Mouse (Mus musculus): ENCODE results near the gene Ube2h. TPM values are rescaled to one million over a fixed set of nuclear protein-coding genes. Genes with fewer than 3 reads are reported as not detected.

Gene Ube2h
- polyA plus RNA-seq, 1 experiment from 2014 or later = 21.6 TPM

GRCm38 (mm10) chr6:30248708-30249107 lies 55.6 kb downstream of the Ube2h start:
- Histone ChIP-seq H3K27me3 (replicated peaks; ENCODE audit: control insufficient read depth, insufficient read depth, low read length) (no peaks in the 10 kb centered on the region), H3K36me3 (ENCODE audit: control insufficient read depth, insufficient read depth, low read length) (no peaks in the 10 kb centered on the region; the same call in 1 of the 2 replicates), H3K4me1 (replicated peaks; ENCODE audit: control insufficient read depth, insufficient read depth, low read length) (no peaks in the 10 kb centered on the region; the same call in 1 of the 2 replicates), H3K9me3 (ENCODE audit: control insufficient read depth, low read length) (no peaks in the 10 kb centered on the region), H3K27ac (ENCODE audit: low read depth, low read length) (no peak overlapping the region), H3K4me2 (no peak overlapping the region), H3K4me3 (ENCODE audit: low read depth, low read length) (no peak overlapping the region), H3K9ac (ENCODE audit: low read depth, low read length) (no peak overlapping the region)
- ATAC-seq (replicated peaks; ENCODE audit: low FRiP score) (no peak), DNase-seq (ENCODE audit: low spot score) (no peak)
- 88% methylated on average over 3 of the region's 3 CpGs for WGBS

DNA sequence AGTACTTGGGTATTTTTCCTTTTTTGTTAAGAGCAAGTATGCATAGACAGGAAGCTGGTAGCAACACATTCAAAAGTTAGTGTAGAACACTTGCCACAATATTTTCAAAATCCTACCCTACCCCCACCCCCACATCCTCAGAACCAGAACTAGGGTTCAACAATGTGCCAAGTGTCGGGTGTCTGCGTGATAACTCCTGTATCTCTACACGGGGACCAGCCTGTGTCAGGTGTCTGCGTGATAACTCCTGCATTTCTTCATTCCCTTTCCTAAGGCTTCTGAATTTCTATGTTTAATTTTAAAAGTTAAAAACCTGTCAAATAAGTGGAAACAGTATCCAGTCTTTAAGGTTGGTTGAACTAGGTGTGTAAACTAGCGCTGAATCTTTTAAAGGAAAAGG lies 58.4 kb downstream of the Ube2h start:
- Histone ChIP-seq H3K4me1 (replicated peaks; ENCODE audit: control insufficient read depth, insufficient read depth, low read length) (no peaks in the 10 kb centered on the region; the same call in 1 of the 2 replicates), H3K27me3 (replicated peaks; ENCODE audit: control insufficient read depth, insufficient read depth, low read length) (no peaks in the 10 kb centered on the region), H3K9me3 (ENCODE audit: control insufficient read depth, low read length) (no peaks in the 10 kb centered on the region), H3K4me3 (ENCODE audit: low read depth, low read length) (no peak overlapping the region), H3K36me3 (ENCODE audit: control insufficient read depth, insufficient read depth, low read length) (no peaks in the 10 kb centered on the region), H3K4me2 (no peak overlapping the region), H3K9ac (ENCODE audit: low read depth, low read length) (no peak overlapping the region), H3K27ac (ENCODE audit: low read depth, low read length) (no peak overlapping the region)
- ATAC-seq (replicated peaks; ENCODE audit: low FRiP score) (no peak), DNase-seq (ENCODE audit: low spot score) (no peak)
- WGBS = 64% methylated on average over 5 of the region's 5 CpGs

- Histone ChIP-seq H3K9me3 (ENCODE audit: control insufficient read depth, low read length) (no peaks in the 10 kb centered on the region), H3K4me1 (replicated peaks; ENCODE audit: control insufficient read depth, insufficient read depth, low read length) (no peaks in the 10 kb centered on the region; the same call in 1 of the 2 replicates), H3K36me3 (ENCODE audit: control insufficient read depth, insufficient read depth, low read length) (no peaks in the 10 kb centered on the region), H3K4me2 (no peak overlapping the region), H3K9ac (ENCODE audit: low read depth, low read length) (no peak overlapping the region), H3K4me3 (ENCODE audit: low read depth, low read length) (no peak overlapping the region), H3K27me3 (replicated peaks; ENCODE audit: control insufficient read depth, insufficient read depth, low read length) (no peaks in the 10 kb centered on the region), H3K27ac (ENCODE audit: low read depth, low read length) (no peak overlapping the region)
- ATAC-seq (replicated peaks; ENCODE audit: low FRiP score) (no peak), DNase-seq (ENCODE audit: low spot score) (no peak)
- WGBS = 90% methylated on average over 5 of the region's 5 CpGs
Observed at GRCm38 (mm10) chr6:30245397-30245796, 58.9 kb downstream of the Ube2h start.

DNA sequence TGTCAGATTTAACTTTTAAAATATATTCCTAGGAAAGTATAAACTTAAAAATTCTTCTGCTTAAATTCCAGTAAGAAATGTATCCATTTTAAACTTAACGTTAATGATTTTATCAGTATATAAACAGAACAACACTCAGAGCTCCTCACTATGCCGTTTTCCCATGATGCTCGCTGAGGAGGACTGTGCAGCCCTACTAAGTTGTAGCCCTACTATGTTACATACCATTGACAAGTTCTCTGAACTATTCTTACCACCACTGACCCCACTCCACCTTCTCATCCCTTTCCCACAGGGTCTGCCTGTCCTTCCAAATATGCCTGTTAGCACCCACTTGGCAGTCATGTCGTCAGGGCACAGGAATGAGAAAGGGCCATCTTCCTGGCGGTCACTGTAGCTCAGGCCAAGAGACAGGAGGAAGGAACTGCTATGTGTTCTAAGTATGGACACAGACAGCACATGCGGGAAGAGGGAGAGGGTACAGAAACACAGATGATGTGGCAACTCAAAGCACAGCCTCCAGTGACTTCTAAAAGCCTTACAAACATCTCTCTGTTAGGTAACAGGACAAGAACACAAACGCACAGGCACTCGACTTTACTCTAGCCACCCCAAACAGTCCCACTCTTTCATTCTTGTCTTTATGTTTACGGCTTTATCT lies 60.9 kb downstream of the Ube2h start:
- no peaks in the 10 kb centered on the region; the same call in 1 of the 2 replicates for H3K4me1 ChIP-seq (replicated peaks; ENCODE audit: control insufficient read depth, insufficient read depth, low read length)
- no peaks in the 10 kb centered on the region for H3K27me3 ChIP-seq (replicated peaks; ENCODE audit: control insufficient read depth, insufficient read depth, low read length)
- H3K36me3 ChIP-seq (ENCODE audit: control insufficient read depth, insufficient read depth, low read length) = no peaks in the 10 kb centered on the region; the same call in 1 of the 2 replicates
- 82% methylated on average over 9 of the region's 9 CpGs for WGBS
- no peak for ATAC-seq (replicated peaks; ENCODE audit: low FRiP score)
- no peak overlapping the region for H3K27ac ChIP-seq (ENCODE audit: low read depth, low read length)
- H3K9me3 ChIP-seq (ENCODE audit: control insufficient read depth, low read length) = no peaks in the 10 kb centered on the region
- no peak overlapping the region for H3K4me2 ChIP-seq
- H3K9ac ChIP-seq (ENCODE audit: low read depth, low read length) = no peak overlapping the region
- no peak for DNase-seq (ENCODE audit: low spot score)
- no peak overlapping the region for H3K4me3 ChIP-seq (ENCODE audit: low read depth, low read length)

- WGBS = 79% methylated on average over 4 of the region's 4 CpGs
- DNase-seq (ENCODE audit: low spot score) = no peak
Observed at GRCm38 (mm10) chr6:30242928-30243327, 61.4 kb downstream of the Ube2h start.

DNA sequence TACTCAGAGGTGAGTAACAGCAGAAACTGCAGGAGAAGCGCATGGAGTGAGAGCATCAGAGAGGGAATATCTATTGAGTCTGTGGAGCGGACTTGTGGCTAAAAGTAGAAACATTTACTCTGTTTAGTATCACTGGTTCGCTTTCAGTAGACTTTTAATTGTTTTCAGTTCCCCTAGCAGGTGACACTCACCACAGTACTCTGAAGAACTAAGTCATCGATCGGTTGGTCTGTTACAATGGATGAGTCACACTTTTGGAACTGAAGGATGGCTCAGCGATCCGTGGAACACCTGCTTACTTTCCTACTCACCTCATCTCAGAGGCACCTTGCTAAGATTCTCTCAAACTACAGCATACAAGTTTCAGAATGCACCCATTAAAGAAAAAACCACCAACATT lies 64.2 kb downstream of the Ube2h start:
- Histone ChIP-seq H3K27me3 (replicated peaks; ENCODE audit: control insufficient read depth, insufficient read depth, low read length) (no peaks in the 10 kb centered on the region), H3K4me2 (no peak overlapping the region), H3K4me1 (replicated peaks; ENCODE audit: control insufficient read depth, insufficient read depth, low read length) (no peaks in the 10 kb centered on the region; the same call in 1 of the 2 replicates), H3K9me3 (ENCODE audit: control insufficient read depth, low read length) (no peaks in the 10 kb centered on the region), H3K36me3 (ENCODE audit: control insufficient read depth, insufficient read depth, low read length) (no peaks in the 10 kb centered on the region; the same call in 1 of the 2 replicates), H3K9ac (ENCODE audit: low read depth, low read length) (no peak overlapping the region), H3K27ac (ENCODE audit: low read depth, low read length) (no peak overlapping the region), H3K4me3 (ENCODE audit: low read depth, low read length) (no peak overlapping the region)
- ATAC-seq (replicated peaks; ENCODE audit: low FRiP score) (no peak), DNase-seq (ENCODE audit: low spot score) (no peak)
- WGBS = 93% methylated on average over 7 of the region's 7 CpGs

More at GRCm38 (mm10) chr6:30242928-30243327, 61.4 kb downstream of the Ube2h start:
- Histone ChIP-seq H3K4me1 (replicated peaks; ENCODE audit: control insufficient read depth, insufficient read depth, low read length) (no peaks in the 10 kb centered on the region; the same call in 1 of the 2 replicates), H3K27me3 (replicated peaks; ENCODE audit: control insufficient read depth, insufficient read depth, low read length) (no peaks in the 10 kb centered on the region), H3K27ac (ENCODE audit: low read depth, low read length) (no peak overlapping the region), H3K9me3 (ENCODE audit: control insufficient read depth, low read length) (no peaks in the 10 kb centered on the region), H3K4me2 (no peak overlapping the region), H3K9ac (ENCODE audit: low read depth, low read length) (no peak overlapping the region), H3K4me3 (ENCODE audit: low read depth, low read length) (no peak overlapping the region), H3K36me3 (ENCODE audit: control insufficient read depth, insufficient read depth, low read length) (no peaks in the 10 kb centered on the region; the same call in 1 of the 2 replicates)
- ATAC-seq (replicated peaks; ENCODE audit: low FRiP score) = no peak

DNA sequence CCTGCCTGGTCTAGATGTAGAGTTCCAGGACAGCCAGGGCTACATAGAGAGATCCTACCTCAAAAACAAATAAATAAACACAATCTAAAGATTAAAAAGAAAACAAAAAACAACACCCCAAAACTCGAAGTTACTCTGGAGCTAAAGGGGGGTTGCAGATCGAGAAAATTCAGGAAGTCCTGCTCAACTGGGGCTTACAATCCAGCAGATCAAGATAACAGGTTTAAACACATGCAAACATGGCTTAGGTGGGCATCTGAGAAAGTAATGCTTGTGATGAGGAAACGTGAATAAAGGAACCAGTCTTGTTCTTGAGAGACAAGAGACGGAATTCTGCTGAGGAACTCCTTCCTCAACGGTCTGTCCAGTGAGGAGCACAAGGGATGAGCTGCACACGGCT lies 65.1 kb downstream of the Ube2h start:
- no peaks in the 10 kb centered on the region; the same call in 1 of the 2 replicates for H3K4me1 ChIP-seq (replicated peaks; ENCODE audit: control insufficient read depth, insufficient read depth, low read length)
- WGBS = 73% methylated on average over 6 of the region's 6 CpGs
- ATAC-seq (replicated peaks; ENCODE audit: low FRiP score) (no peak), DNase-seq (ENCODE audit: low spot score) (no peak)
- H3K27me3 ChIP-seq (replicated peaks; ENCODE audit: control insufficient read depth, insufficient read depth, low read length) = no peaks in the 10 kb centered on the region
- H3K9me3 ChIP-seq (ENCODE audit: control insufficient read depth, low read length) = no peaks in the 10 kb centered on the region
- H3K36me3 ChIP-seq (ENCODE audit: control insufficient read depth, insufficient read depth, low read length) = no peaks in the 10 kb centered on the region; the same call in 1 of the 2 replicates
- H3K9ac ChIP-seq (ENCODE audit: low read depth, low read length) = no peak overlapping the region
- no peak overlapping the region for H3K27ac ChIP-seq (ENCODE audit: low read depth, low read length)
- no peak overlapping the region for H3K4me3 ChIP-seq (ENCODE audit: low read depth, low read length)
- H3K4me2 ChIP-seq = no peak overlapping the region

GRCm38 (mm10) chr6:30238079-30238478 lies 66.3 kb downstream of the Ube2h start:
- Histone ChIP-seq H3K4me2 (no peak overlapping the region), H3K4me1 (replicated peaks; ENCODE audit: control insufficient read depth, insufficient read depth, low read length) (no peaks in the 10 kb centered on the region; the same call in 1 of the 2 replicates), H3K9me3 (ENCODE audit: control insufficient read depth, low read length) (no peaks in the 10 kb centered on the region), H3K36me3 (ENCODE audit: control insufficient read depth, insufficient read depth, low read length) (no peaks in the 10 kb centered on the region; the same call in 1 of the 2 replicates), H3K4me3 (ENCODE audit: low read depth, low read length) (no peak overlapping the region), H3K27ac (ENCODE audit: low read depth, low read length) (no peak overlapping the region), H3K27me3 (replicated peaks; ENCODE audit: control insufficient read depth, insufficient read depth, low read length) (no peaks in the 10 kb centered on the region), H3K9ac (ENCODE audit: low read depth, low read length) (no peak overlapping the region)
- WGBS = 96% methylated on average over 2 of the region's 2 CpGs
- ATAC-seq (replicated peaks; ENCODE audit: low FRiP score) (no peak), DNase-seq (ENCODE audit: low spot score) (no peak)

- H3K4me3 ChIP-seq (ENCODE audit: low read depth, low read length) = no peak overlapping the region
- H3K27me3 ChIP-seq (replicated peaks; ENCODE audit: control insufficient read depth, insufficient read depth, low read length) = no peaks in the 10 kb centered on the region
- H3K36me3 ChIP-seq (ENCODE audit: control insufficient read depth, insufficient read depth, low read length) = no peaks in the 10 kb centered on the region; the same call in 1 of the 2 replicates
- no peaks in the 10 kb centered on the region for H3K9me3 ChIP-seq (ENCODE audit: control insufficient read depth, low read length)
- DNase-seq (ENCODE audit: low spot score) = no peak
- no peak overlapping the region for H3K9ac ChIP-seq (ENCODE audit: low read depth, low read length)
- no peaks in the 10 kb centered on the region; the same call in 1 of the 2 replicates for H3K4me1 ChIP-seq (replicated peaks; ENCODE audit: control insufficient read depth, insufficient read depth, low read length)
- ATAC-seq (replicated peaks; ENCODE audit: low FRiP score) = peak; percentile 83
- 59% methylated on average over 1 of the region's 1 CpGs for WGBS
- no peak overlapping the region for H3K27ac ChIP-seq (ENCODE audit: low read depth, low read length)
- H3K4me2 ChIP-seq = no peak overlapping the region
Observed at GRCm38 (mm10) chr6:30236564-30236963, 67.8 kb downstream of the Ube2h start.

All from liver, embryonic 11.5 days (tissue).